Mouse (Mus musculus): ENCODE results near the gene Cdc42ep1. TPM values are rescaled to one million over a fixed set of nuclear protein-coding genes. Genes with fewer than 3 reads are reported as not detected.

The Cdc42ep1 gene
- polyA plus RNA-seq, 1 experiment from 2014 or later = 17.6 TPM

DNA sequence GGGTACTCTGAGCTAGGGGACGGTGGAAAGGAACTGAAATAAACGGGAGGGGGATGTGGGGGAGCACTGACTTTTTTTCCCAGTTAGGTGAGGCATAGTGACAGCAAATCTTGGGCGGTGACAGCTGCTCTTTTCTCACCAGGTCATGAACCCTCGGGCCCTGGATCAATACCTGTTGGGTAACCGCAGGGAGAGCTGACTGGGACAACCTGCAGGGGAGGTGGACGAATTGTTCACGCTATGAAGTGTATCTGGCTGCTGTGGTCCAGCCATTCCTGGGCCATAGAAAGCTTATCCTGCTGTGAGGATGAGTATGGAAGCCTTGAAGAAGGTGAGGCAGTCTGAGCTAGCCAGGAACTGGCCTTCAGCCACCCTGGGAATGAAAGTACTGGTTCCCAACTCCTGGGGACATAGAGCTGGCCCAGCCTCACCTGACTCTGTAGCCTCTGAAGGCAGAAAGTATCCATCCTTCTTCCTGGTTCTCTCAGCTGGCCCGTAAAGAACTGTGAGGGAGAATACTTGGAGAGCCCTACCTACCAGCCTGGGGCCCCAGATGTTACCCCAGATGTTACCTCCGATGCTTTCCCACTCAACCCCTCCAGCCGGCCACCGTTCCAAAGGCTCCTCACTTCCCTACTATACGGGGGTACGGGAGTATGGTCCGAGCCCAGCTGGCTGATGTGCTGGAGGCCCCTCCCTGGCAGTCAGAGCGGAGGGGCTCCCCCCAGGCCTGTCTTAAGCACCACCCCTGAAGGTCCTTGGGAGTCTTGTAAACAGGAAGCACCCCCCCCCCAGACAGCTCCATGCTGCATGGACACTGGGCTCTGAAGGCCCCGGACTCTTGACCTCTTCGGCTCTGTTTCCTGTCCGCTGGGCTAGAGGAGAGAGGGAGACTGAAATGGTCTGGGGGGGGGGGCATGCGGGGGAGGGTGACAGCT is 10.4 kb upstream of the Cdc42ep1 start:
- ATAC-seq (ENCODE audit: low FRiP score, low read depth) = no peak
- 53% methylated on average over 19 of the region's 19 CpGs for WGBS
- H3K27ac ChIP-seq = no peak overlapping the region
- H3K27me3 ChIP-seq (replicated peaks) = peaks cover 10% of the 10 kb centered on the region
- no peaks in the 10 kb centered on the region for H3K9me3 ChIP-seq
- H3K4me2 ChIP-seq (replicated peaks) = 0 out of 2 replicates have a peak overlapping the region, but pooled peaks have one; percentile 35
- H3K4me3 ChIP-seq = no peak overlapping the region
- H3K4me1 ChIP-seq = peaks cover 30% of the 10 kb centered on the region
- no peaks in the 10 kb centered on the region for H3K36me3 ChIP-seq
- no peak overlapping the region for H3K9ac ChIP-seq

GRCm38 (mm10) chr15:78832701-78833123 is 9.7 kb upstream of the Cdc42ep1 start:
- WGBS = 7% methylated on average over 14 of the region's 14 CpGs
- H3K4me3 ChIP-seq = no peak overlapping the region
- peaks cover 30% of the 10 kb centered on the region for H3K4me1 ChIP-seq

GRCm38 (mm10) chr15:78833582-78833981 is 8.8 kb upstream of the Cdc42ep1 start:
- no peak overlapping the region for H3K27ac ChIP-seq
- no peak for ATAC-seq (ENCODE audit: low FRiP score, low read depth)
- H3K36me3 ChIP-seq = no peaks in the 10 kb centered on the region
- H3K4me1 ChIP-seq = peaks cover 30% of the 10 kb centered on the region
- H3K27me3 ChIP-seq (replicated peaks) = no peaks in the 10 kb centered on the region
- H3K4me2 ChIP-seq (replicated peaks) = no peak overlapping the region
- 93% methylated on average over 3 of the region's 3 CpGs for WGBS
- H3K9ac ChIP-seq = no peak overlapping the region
- no peak overlapping the region for H3K4me3 ChIP-seq
- H3K9me3 ChIP-seq = no peaks in the 10 kb centered on the region

More at GRCm38 (mm10) chr15:78832701-78833123, 9.7 kb upstream of the Cdc42ep1 start:
- 0 out of 2 replicates have a peak, but pooled peaks cover 3% of the 10 kb centered on the region for H3K27me3 ChIP-seq (replicated peaks)
- peak overlapping the region; percentile 33; the same call in 1 of the 2 replicates for H3K9ac ChIP-seq
- H3K9me3 ChIP-seq = no peaks in the 10 kb centered on the region
- no peaks in the 10 kb centered on the region for H3K36me3 ChIP-seq
- peak overlapping the region; percentile 35 for H3K4me2 ChIP-seq (replicated peaks)
- ATAC-seq (ENCODE audit: low FRiP score, low read depth) = peak; percentile 53
- H3K27ac ChIP-seq = peak overlapping the region; percentile 51; the same call in 1 of the 2 replicates

DNA sequence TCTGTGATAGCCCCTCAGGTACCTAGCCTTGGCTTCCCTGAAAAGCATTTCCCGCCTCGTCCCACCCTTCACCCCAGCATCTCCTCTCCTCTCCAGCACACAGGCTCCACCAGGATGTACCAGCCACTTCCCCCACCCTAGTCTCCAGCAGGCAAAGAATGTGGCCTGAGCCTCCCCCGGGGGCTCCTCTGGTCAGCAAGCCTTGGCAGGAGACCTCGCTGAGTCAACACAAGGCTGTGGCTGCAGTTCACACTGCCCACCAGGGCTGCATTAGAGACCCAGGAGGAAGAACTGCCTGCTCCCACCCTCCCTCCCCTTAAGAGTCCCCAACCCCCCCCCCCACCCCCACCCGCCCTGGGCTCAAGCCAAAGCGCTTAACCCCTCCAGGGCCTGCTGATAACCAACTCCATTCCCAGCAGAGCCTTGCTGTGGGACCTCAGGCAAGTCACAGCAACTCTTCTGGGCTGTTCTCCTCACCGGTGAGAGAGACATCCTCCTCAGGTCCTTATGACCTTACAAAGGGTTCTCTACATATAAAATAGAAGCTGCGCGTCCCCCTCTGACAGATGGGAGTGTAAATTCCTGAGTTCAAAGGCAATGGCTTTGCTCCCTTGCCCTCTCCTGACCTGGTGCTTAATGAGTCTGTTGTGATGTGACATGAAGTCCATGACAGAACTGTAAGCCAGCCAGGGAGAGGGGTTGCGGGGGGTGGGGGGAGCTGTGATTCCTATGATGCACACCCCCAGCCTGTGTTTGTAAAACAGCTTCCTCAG is 8.0 kb upstream of the Cdc42ep1 start:
- Histone ChIP-seq H3K4me1 (peaks cover 38% of the 10 kb centered on the region), H3K9ac (no peak overlapping the region), H3K4me2 (replicated peaks) (no peak overlapping the region)

DNA sequence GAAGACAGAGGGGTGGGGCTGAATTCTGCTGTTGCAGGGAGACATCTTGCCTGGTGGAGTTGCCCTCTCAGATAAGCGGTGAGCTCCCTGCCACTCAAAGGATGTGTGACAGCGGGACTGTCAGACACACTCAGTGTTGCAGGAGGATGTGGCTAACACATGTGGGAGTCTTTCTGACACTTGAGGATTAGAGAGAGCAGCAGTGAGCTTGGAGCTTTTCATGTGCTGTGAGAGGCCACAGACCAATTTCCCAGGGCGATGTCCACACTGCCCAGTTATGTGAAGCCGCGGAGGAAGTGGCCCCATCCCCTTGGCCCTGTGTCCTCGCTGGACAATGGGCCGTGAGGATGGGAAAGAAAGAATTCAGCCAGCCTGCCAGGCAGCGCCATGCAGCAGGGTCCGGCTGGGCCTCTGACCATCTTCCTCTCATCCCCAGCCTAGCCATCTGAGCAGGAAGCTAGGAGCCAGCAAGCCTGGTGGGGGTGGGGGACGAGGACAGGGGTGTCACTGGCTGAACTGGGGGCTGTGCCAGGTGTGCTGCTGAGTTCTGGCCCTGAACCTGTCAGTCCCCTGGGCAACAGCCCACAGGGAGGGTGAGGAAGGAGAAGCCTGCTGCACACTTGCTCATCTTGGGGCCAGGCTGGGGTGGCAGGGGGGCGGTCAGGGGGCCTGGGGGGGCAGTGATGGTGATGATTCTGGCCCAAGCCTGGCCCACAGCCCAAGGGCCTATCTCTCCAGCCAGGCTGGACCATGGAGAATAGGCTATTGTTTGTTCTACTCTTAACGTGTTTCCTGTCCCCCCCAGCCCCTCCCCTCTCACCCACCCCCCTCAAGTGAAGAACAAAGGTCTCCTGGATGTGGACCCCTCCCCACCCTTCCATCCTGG is 7.0 kb upstream of the Cdc42ep1 start:
- 10% methylated on average over 11 of the region's 12 CpGs for WGBS
- Histone ChIP-seq H3K4me1 (peaks cover 48% of the 10 kb centered on the region), H3K36me3 (no peaks in the 10 kb centered on the region), H3K4me2 (replicated peaks) (no peak overlapping the region), H3K9me3 (no peaks in the 10 kb centered on the region), H3K27ac (0 out of 2 replicates have a peak overlapping the region, but pooled peaks have one; percentile 15), H3K9ac (0 out of 2 replicates have a peak overlapping the region, but pooled peaks have one; percentile 3), H3K27me3 (replicated peaks) (no peaks in the 10 kb centered on the region), H3K4me3 (no peak overlapping the region)
- no peak for ATAC-seq (ENCODE audit: low FRiP score, low read depth)

More for the DNA sequence above, 8.0 kb upstream of the Cdc42ep1 start:
- no peaks in the 10 kb centered on the region for H3K27me3 ChIP-seq (replicated peaks)
- WGBS = 39% methylated on average over 10 of the region's 10 CpGs
- no peak overlapping the region for H3K27ac ChIP-seq
- no peaks in the 10 kb centered on the region for H3K36me3 ChIP-seq
- no peaks in the 10 kb centered on the region for H3K9me3 ChIP-seq
- no peak overlapping the region for H3K4me3 ChIP-seq
- ATAC-seq (ENCODE audit: low FRiP score, low read depth) = no peak

GRCm38 (mm10) chr15:78836086-78836621 is 6.3 kb upstream of the Cdc42ep1 start:
- no peak for ATAC-seq (ENCODE audit: low FRiP score, low read depth)
- Histone ChIP-seq H3K36me3 (no peaks in the 10 kb centered on the region), H3K9me3 (no peaks in the 10 kb centered on the region), H3K27me3 (replicated peaks) (no peaks in the 10 kb centered on the region; the same call in 1 of the 2 replicates), H3K4me3 (no peak overlapping the region), H3K4me2 (replicated peaks) (no peak overlapping the region), H3K4me1 (peaks cover 56% of the 10 kb centered on the region), H3K27ac (no peak overlapping the region), H3K9ac (no peak overlapping the region)
- 35% methylated on average over 8 of the region's 8 CpGs for WGBS

DNA sequence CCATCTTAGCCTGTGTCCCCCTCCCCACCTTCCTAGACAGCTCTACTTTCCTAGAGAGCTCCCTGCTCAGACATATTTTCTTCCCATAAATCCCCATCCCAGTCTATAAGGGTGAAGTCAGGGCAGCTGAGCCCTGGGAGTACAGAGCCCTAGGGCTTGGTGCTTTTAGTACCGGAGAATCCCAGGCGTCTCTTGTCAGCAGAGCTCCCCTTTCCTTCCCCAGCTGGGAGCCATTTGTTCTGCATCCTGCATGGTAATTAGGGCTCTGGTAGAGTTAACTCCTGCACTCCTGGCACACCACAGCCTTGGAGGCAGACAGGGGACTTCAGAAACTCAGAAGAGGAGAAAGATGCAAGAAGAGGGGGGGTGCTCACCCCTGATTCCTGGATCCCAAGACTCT is 2.7 kb upstream of the Cdc42ep1 start:
- Histone ChIP-seq H3K9ac (no peak overlapping the region), H3K4me2 (replicated peaks) (peak overlapping the region; percentile 34)
- peak; percentile 51; the same call in 1 of the 2 replicates for ATAC-seq (ENCODE audit: low FRiP score, low read depth)

DNA sequence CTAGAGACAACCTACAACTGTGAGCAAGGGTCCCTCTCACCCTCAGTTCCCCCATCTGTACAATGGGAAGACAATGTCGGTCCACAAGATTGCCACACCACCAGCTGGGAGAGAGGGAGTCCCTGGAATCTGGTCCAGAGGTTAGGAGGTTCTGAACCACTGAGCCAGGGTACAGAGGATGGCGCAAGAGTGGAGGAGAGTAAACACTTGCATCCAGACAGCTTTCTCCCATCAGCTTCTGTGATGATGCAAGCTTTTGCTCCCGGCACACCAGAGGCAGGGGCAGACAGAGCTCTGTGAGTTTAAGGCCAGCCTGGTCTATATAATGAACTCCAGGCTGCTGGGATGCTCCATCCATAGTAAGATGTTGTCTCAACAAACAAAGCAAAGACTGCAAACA is 2.2 kb upstream of the Cdc42ep1 start:
- ATAC-seq (ENCODE audit: low FRiP score, low read depth) = no peak
- Histone ChIP-seq H3K9ac (no peak overlapping the region), H3K4me1 (peaks cover 56% of the 10 kb centered on the region)

More for the DNA sequence above, 2.7 kb upstream of the Cdc42ep1 start:
- H3K36me3 ChIP-seq = no peaks in the 10 kb centered on the region
- WGBS = 0% methylated on average over 2 of the region's 2 CpGs
- peaks cover 24% of the 10 kb centered on the region for H3K27me3 ChIP-seq (replicated peaks)
- H3K9me3 ChIP-seq = no peaks in the 10 kb centered on the region
- H3K4me1 ChIP-seq = peaks cover 53% of the 10 kb centered on the region
- peak overlapping the region; percentile 57; the same call in 1 of the 2 replicates for H3K27ac ChIP-seq
- H3K4me3 ChIP-seq = no peak overlapping the region

GRCm38 (mm10) chr15:78840751-78841150 is 1.7 kb upstream of the Cdc42ep1 start:
- H3K9ac ChIP-seq = no peak overlapping the region
- no peaks in the 10 kb centered on the region for H3K9me3 ChIP-seq
- 41% methylated on average over 11 of the region's 11 CpGs for WGBS
- H3K36me3 ChIP-seq = no peaks in the 10 kb centered on the region
- 0 out of 2 replicates have a peak overlapping the region, but pooled peaks have one; percentile 9 for H3K4me2 ChIP-seq (replicated peaks)
- H3K4me3 ChIP-seq = no peak overlapping the region
- peaks cover 24% of the 10 kb centered on the region for H3K27me3 ChIP-seq (replicated peaks)
- ATAC-seq (ENCODE audit: low FRiP score, low read depth) = no peak
- peaks cover 56% of the 10 kb centered on the region for H3K4me1 ChIP-seq
- no peak overlapping the region for H3K27ac ChIP-seq

More for the DNA sequence above, 2.2 kb upstream of the Cdc42ep1 start:
- Histone ChIP-seq H3K27me3 (replicated peaks) (peaks cover 24% of the 10 kb centered on the region), H3K36me3 (no peaks in the 10 kb centered on the region), H3K4me3 (no peak overlapping the region), H3K27ac (no peak overlapping the region), H3K4me2 (replicated peaks) (no peak overlapping the region; the same call in 1 of the 2 replicates), H3K9me3 (no peaks in the 10 kb centered on the region)
- WGBS = 39% methylated on average over 3 of the region's 3 CpGs

- 42% methylated on average over 6 of the region's 6 CpGs for WGBS
- Histone ChIP-seq H3K36me3 (no peaks in the 10 kb centered on the region), H3K4me1 (peaks cover 52% of the 10 kb centered on the region), H3K9me3 (no peaks in the 10 kb centered on the region), H3K4me2 (replicated peaks) (0 out of 2 replicates have a peak overlapping the region, but pooled peaks have one; percentile 9), H3K27ac (no peak overlapping the region), H3K27me3 (replicated peaks) (peaks cover 24% of the 10 kb centered on the region), H3K4me3 (no peak overlapping the region), H3K9ac (no peak overlapping the region)
- ATAC-seq (ENCODE audit: low FRiP score, low read depth) = no peak
Observed at GRCm38 (mm10) chr15:78841161-78841790, 1.1 kb upstream of the Cdc42ep1 start.

Measured in neural tube, embryonic 12.5 days (tissue).